Mouse (Mus musculus) right cerebral cortex, postnatal 4 days (tissue): ENCODE results near the gene Krt10.

Experiments used
- DNase-seq: peaks from one replicate; pipeline ENCODE4 v3.0.0-alpha.2; 2022

The Krt10 gene

GRCm38 (mm10) chr11:99369853-99370451 is 19.2 kb downstream of the Krt10 start:
- DNase-seq: peak; percentile 35

- DNase-seq: peak; percentile 24
These were observed 19.9 kb downstream of the Krt10 start for GRCm38 (mm10) chr11:99369229-99369628.

- no peak for DNase-seq
These were observed 22.4 kb downstream of the Krt10 start for GRCm38 (mm10) chr11:99366791-99367190.

GRCm38 (mm10) chr11:99364412-99364811 is 24.8 kb downstream of the Krt10 start:
- peak; percentile 13 for DNase-seq

- DNase-seq: no peak
These were observed 27.7 kb downstream of the Krt10 start for GRCm38 (mm10) chr11:99361423-99361822.

GRCm38 (mm10) chr11:99351004-99351403 is 38.2 kb downstream of the Krt10 start, which contains the start of gene Krt27:
Gene Krt27 (minus strand): TSS chr11:99351104.
- no peak for DNase-seq

- DNase-seq: no peak
These were observed 49.8 kb downstream of the Krt10 start for GRCm38 (mm10) chr11:99339299-99339847.

GRCm38 (mm10) chr11:99337866-99338265 is 51.3 kb downstream of the Krt10 start, which contains the start of gene Krt26:
Gene Krt26 (minus strand): TSS chr11:99337966.
- no peak for DNase-seq
